Mouse (Mus musculus): ENCODE data around the gene Lyz2. TPM values are rescaled to one million over a fixed set of nuclear protein-coding genes. Genes with fewer than 3 reads are reported as not detected.
"Not testable (repeated sequence)": the region's sequence is repeated elsewhere in the genome, so short reads cannot be mapped to it uniquely, and the experiment has no call there.

Lyz2 gene
- polyA plus RNA-seq, 1 experiment from 2014 or later = 16.8 TPM

- 57% methylated on average over 1 of the region's 1 CpGs for WGBS
- no peak for ATAC-seq
- Histone ChIP-seq H3K27me3 (ENCODE audit: control insufficient read depth, insufficient read depth, low read depth, low read length) (no peaks in the 10 kb centered on the region), H3K27ac (ENCODE audit: low read length) (no peak overlapping the region), H3K4me3 (ENCODE audit: low read depth, low read length) (no peak overlapping the region), H3K9ac (ENCODE audit: low read depth, low read length) (no peak overlapping the region), H3K9me3 (replicated peaks; ENCODE audit: control insufficient read depth, low read length, poor library complexity, severe bottlenecking) (no peaks in the 10 kb centered on the region), H3K4me1 (ENCODE audit: control insufficient read depth, insufficient read depth, low read length) (no peaks in the 10 kb centered on the region), H3K36me3 (ENCODE audit: control insufficient read depth, insufficient read depth, low read length) (no peaks in the 10 kb centered on the region), H3K4me2 (ENCODE audit: low read length) (no peak overlapping the region)
Observed at GRCm38 (mm10) chr10:117280000-117280399, 2.1 kb downstream of the Lyz2 start.

DNA sequence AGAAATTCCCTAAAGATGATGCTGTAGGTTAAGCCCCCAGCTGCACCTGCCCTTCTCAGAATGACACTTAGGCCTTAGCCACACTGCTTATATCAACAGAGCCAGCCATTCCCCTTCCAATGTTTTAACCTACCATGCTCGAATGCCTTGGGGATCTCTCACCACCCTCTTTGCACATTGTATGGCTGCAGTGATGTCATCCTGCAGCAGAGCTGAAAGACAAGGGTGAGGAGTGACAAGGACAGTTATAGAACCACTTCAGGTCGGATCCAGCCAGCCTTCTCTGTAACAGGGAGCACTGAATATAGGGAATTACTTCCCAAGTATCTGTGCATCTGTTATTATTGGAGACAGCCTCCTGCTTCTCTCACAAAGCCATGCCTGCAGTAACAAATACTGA is 3.6 kb downstream of the Lyz2 start:
- H3K4me2 ChIP-seq (ENCODE audit: low read length); ATAC-seq; H3K27me3 ChIP-seq (ENCODE audit: control insufficient read depth, insufficient read depth, low read depth, low read length); H3K4me1 ChIP-seq (ENCODE audit: control insufficient read depth, insufficient read depth, low read length); H3K4me3 ChIP-seq (ENCODE audit: low read depth, low read length); H3K36me3 ChIP-seq (ENCODE audit: control insufficient read depth, insufficient read depth, low read length); H3K9ac ChIP-seq (ENCODE audit: low read depth, low read length); H3K9me3 ChIP-seq (replicated peaks; ENCODE audit: control insufficient read depth, low read length, poor library complexity, severe bottlenecking); H3K27ac ChIP-seq (ENCODE audit: low read length): not testable (repeated sequence)
- 58% methylated on average over 2 of the region's 2 CpGs for WGBS

GRCm38 (mm10) chr10:117277779-117278178 is 4.3 kb downstream of the Lyz2 start:
- not testable (repeated sequence) for H3K27ac ChIP-seq (ENCODE audit: low read length); H3K27me3 ChIP-seq (ENCODE audit: control insufficient read depth, insufficient read depth, low read depth, low read length); H3K9me3 ChIP-seq (replicated peaks; ENCODE audit: control insufficient read depth, low read length, poor library complexity, severe bottlenecking); H3K4me1 ChIP-seq (ENCODE audit: control insufficient read depth, insufficient read depth, low read length); H3K9ac ChIP-seq (ENCODE audit: low read depth, low read length); H3K36me3 ChIP-seq (ENCODE audit: control insufficient read depth, insufficient read depth, low read length); H3K4me2 ChIP-seq (ENCODE audit: low read length); H3K4me3 ChIP-seq (ENCODE audit: low read depth, low read length); ATAC-seq
- 82% methylated on average over 9 of the region's 9 CpGs for WGBS

DNA sequence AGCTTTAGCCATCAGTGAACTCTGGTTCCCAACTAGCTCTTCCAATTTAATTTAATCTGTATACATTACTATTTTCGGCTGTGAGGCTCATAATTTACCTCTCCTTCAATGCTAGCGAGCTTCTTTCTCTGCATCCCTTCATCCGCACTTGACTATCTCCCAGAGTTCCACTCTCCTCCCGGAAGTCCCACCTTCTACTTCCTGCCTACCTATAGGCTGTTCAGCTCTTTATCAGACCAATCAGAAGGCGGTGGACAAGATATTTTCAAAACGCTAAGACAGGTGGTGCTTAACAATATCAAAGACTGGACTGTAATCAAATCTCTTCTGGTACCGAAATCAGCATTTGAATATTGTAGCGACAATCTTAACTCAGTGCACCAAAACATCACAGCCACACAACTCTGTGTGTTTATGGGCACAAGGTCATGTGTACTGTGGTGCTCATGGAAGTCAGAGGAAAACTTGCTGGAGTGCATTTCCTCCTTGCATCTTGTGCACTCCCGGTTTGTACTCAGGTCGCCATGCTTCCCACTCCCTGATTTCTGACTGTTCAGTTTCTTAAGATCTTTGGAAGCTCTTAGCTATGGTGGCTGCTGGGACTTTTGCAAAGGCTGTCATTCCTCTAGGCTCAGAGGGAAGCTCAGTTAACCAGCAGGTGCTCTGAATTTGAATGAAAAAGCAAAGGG is 6.3 kb downstream of the Lyz2 start:
- Histone ChIP-seq H3K36me3 (ENCODE audit: control insufficient read depth, insufficient read depth, low read length) (no peaks in the 10 kb centered on the region), H3K4me2 (ENCODE audit: low read length) (no peak overlapping the region), H3K9ac (ENCODE audit: low read depth, low read length) (no peak overlapping the region), H3K4me1 (ENCODE audit: control insufficient read depth, insufficient read depth, low read length) (no peaks in the 10 kb centered on the region), H3K4me3 (ENCODE audit: low read depth, low read length) (no peak overlapping the region), H3K27ac (ENCODE audit: low read length) (no peak overlapping the region), H3K27me3 (ENCODE audit: control insufficient read depth, insufficient read depth, low read depth, low read length) (no peaks in the 10 kb centered on the region), H3K9me3 (replicated peaks; ENCODE audit: control insufficient read depth, low read length, poor library complexity, severe bottlenecking) (no peaks in the 10 kb centered on the region)
- 88% methylated on average over 10 of the region's 10 CpGs for WGBS
- no peak for ATAC-seq

- H3K27ac ChIP-seq (ENCODE audit: low read length); H3K9me3 ChIP-seq (replicated peaks; ENCODE audit: control insufficient read depth, low read length, poor library complexity, severe bottlenecking); H3K4me3 ChIP-seq (ENCODE audit: low read depth, low read length); H3K4me2 ChIP-seq (ENCODE audit: low read length); ATAC-seq; H3K9ac ChIP-seq (ENCODE audit: low read depth, low read length); H3K4me1 ChIP-seq (ENCODE audit: control insufficient read depth, insufficient read depth, low read length); H3K36me3 ChIP-seq (ENCODE audit: control insufficient read depth, insufficient read depth, low read length); H3K27me3 ChIP-seq (ENCODE audit: control insufficient read depth, insufficient read depth, low read depth, low read length): not testable (repeated sequence)
- 88% methylated on average over 3 of the region's 7 CpGs for WGBS
Observed at GRCm38 (mm10) chr10:117274645-117275044, 7.5 kb downstream of the Lyz2 start.

- Histone ChIP-seq H3K4me1 (ENCODE audit: control insufficient read depth, insufficient read depth, low read length) (no peaks in the 10 kb centered on the region), H3K27ac (ENCODE audit: low read length) (no peak overlapping the region), H3K27me3 (ENCODE audit: control insufficient read depth, insufficient read depth, low read depth, low read length) (no peaks in the 10 kb centered on the region), H3K9me3 (replicated peaks; ENCODE audit: control insufficient read depth, low read length, poor library complexity, severe bottlenecking) (no peaks in the 10 kb centered on the region), H3K4me3 (ENCODE audit: low read depth, low read length) (no peak overlapping the region), H3K36me3 (ENCODE audit: control insufficient read depth, insufficient read depth, low read length) (no peaks in the 10 kb centered on the region), H3K9ac (ENCODE audit: low read depth, low read length) (no peak overlapping the region), H3K4me2 (ENCODE audit: low read length) (no peak overlapping the region)
- ATAC-seq = no peak
Observed at GRCm38 (mm10) chr10:117272023-117272422, 10.1 kb downstream of the Lyz2 start.

- Histone ChIP-seq H3K27me3 (ENCODE audit: control insufficient read depth, insufficient read depth, low read depth, low read length) (no peaks in the 10 kb centered on the region), H3K9ac (ENCODE audit: low read depth, low read length) (no peak overlapping the region), H3K4me1 (ENCODE audit: control insufficient read depth, insufficient read depth, low read length) (no peaks in the 10 kb centered on the region), H3K9me3 (replicated peaks; ENCODE audit: control insufficient read depth, low read length, poor library complexity, severe bottlenecking) (0 out of 2 replicates have a peak, but pooled peaks cover 3% of the 10 kb centered on the region), H3K36me3 (ENCODE audit: control insufficient read depth, insufficient read depth, low read length) (no peaks in the 10 kb centered on the region), H3K4me3 (ENCODE audit: low read depth, low read length) (no peak overlapping the region), H3K4me2 (ENCODE audit: low read length) (no peak overlapping the region), H3K27ac (ENCODE audit: low read length) (peak overlapping the region; percentile 38; the same call in 1 of the 2 replicates)
- ATAC-seq = no peak
Observed at GRCm38 (mm10) chr10:117259870-117260269, 22.3 kb downstream of the Lyz2 start.

- Histone ChIP-seq H3K27ac (ENCODE audit: low read length) (no peak within 1 kb of the TSS), H3K4me1 (ENCODE audit: control insufficient read depth, insufficient read depth, low read length) (no peaks in the 10 kb centered on the region), H3K9ac (ENCODE audit: low read depth, low read length) (no peak within 1 kb of the TSS), H3K9me3 (replicated peaks; ENCODE audit: control insufficient read depth, low read length, poor library complexity, severe bottlenecking) (no peaks in the 10 kb centered on the region), H3K36me3 (ENCODE audit: control insufficient read depth, insufficient read depth, low read length) (no peaks in the 10 kb centered on the region), H3K4me2 (ENCODE audit: low read length) (no peak within 1 kb of the TSS), H3K27me3 (ENCODE audit: control insufficient read depth, insufficient read depth, low read depth, low read length) (no peaks in the 10 kb centered on the region), H3K4me3 (ENCODE audit: low read depth, low read length) (no peak within 1 kb of the TSS)
- WGBS = 86% methylated on average over 12 of the region's 12 CpGs
- ATAC-seq = no peak
Observed at GRCm38 (mm10) chr10:117238603-117239002, 43.5 kb downstream of the Lyz2 start, which contains the start of gene 9530003J23Rik. 9530003J23Rik (minus strand) TSS chr10:117238703.

DNA sequence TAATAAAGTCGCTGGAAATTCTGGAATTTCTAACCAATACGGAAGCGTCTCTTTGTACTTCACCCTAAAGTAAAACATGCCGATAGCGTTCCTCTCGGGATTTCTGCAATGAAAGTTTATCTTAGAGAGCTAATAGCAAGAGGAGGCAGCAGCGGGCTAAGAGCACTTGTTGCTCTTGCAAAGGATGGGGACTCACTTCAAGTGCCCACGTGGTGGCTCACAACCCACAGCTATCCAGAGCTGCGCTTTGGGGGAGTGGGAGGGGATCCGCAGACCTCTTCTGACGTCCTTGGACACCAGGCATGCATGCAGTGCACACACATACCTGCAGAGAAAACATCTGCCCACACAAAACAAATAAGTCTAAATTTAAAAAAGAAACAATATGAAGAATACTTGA is 46.3 kb downstream of the Lyz2 start:
- H3K27me3 ChIP-seq (ENCODE audit: control insufficient read depth, insufficient read depth, low read depth, low read length) = no peaks in the 10 kb centered on the region
- no peaks in the 10 kb centered on the region for H3K4me1 ChIP-seq (ENCODE audit: control insufficient read depth, insufficient read depth, low read length)
- H3K9ac ChIP-seq (ENCODE audit: low read depth, low read length) = no peak overlapping the region
- H3K36me3 ChIP-seq (ENCODE audit: control insufficient read depth, insufficient read depth, low read length) = no peaks in the 10 kb centered on the region
- no peak overlapping the region for H3K4me3 ChIP-seq (ENCODE audit: low read depth, low read length)
- H3K27ac ChIP-seq (ENCODE audit: low read length) = no peak overlapping the region
- no peaks in the 10 kb centered on the region for H3K9me3 ChIP-seq (replicated peaks; ENCODE audit: control insufficient read depth, low read length, poor library complexity, severe bottlenecking)
- H3K4me2 ChIP-seq (ENCODE audit: low read length) = no peak overlapping the region
- 62% methylated on average over 11 of the region's 11 CpGs for whole genome bisulfite sequencing
- no peak for ATAC-seq
